Mouse (Mus musculus): ENCODE data around the gene Ppfibp2.

The Ppfibp2 gene

GRCm38 (mm10) chr7:107609622-107610255, 14.7 kb downstream of the Ppfibp2 start:
- DNase-seq (ENCODE audit: extremely low read depth, insufficient read length, low spot score) = no peak

- DNase-seq (ENCODE audit: extremely low read depth, insufficient read length, low spot score) = no peak
Observed at GRCm38 (mm10) chr7:107610880-107611279, 15.9 kb downstream of the Ppfibp2 start.

GRCm38 (mm10) chr7:107618028-107618992, 23.3 kb downstream of the Ppfibp2 start:
- no peak for DNase-seq (ENCODE audit: extremely low read depth, insufficient read length, low spot score)

- no peak for DNase-seq (ENCODE audit: extremely low read depth, insufficient read length, low spot score)
Observed at GRCm38 (mm10) chr7:107619225-107619624, 24.2 kb downstream of the Ppfibp2 start.

GRCm38 (mm10) chr7:107620137-107620536, 25.1 kb downstream of the Ppfibp2 start:
- no peak for DNase-seq (ENCODE audit: extremely low read depth, insufficient read length, low spot score)

- DNase-seq (ENCODE audit: extremely low read depth, insufficient read length, low spot score) = no peak
Observed at GRCm38 (mm10) chr7:107624432-107624831, 29.4 kb downstream of the Ppfibp2 start.

- DNase-seq (ENCODE audit: extremely low read depth, insufficient read length, low spot score) = no peak
Observed at GRCm38 (mm10) chr7:107625061-107625460, 30.1 kb downstream of the Ppfibp2 start, which contains the start of gene 5330417H12Rik. 5330417H12Rik (minus strand) TSS chr7:107625161.

GRCm38 (mm10) chr7:107625781-107626180, 30.8 kb downstream of the Ppfibp2 start:
- DNase-seq (ENCODE audit: extremely low read depth, insufficient read length, low spot score) = no peak

GRCm38 (mm10) chr7:107628383-107628782, 33.4 kb downstream of the Ppfibp2 start:
- DNase-seq (ENCODE audit: extremely low read depth, insufficient read length, low spot score) = no peak

GRCm38 (mm10) chr7:107633201-107633600, 38.2 kb downstream of the Ppfibp2 start:
- no peak for DNase-seq (ENCODE audit: extremely low read depth, insufficient read length, low spot score)

- DNase-seq (ENCODE audit: extremely low read depth, insufficient read length, low spot score) = no peak
Observed at GRCm38 (mm10) chr7:107637398-107637797, 42.4 kb downstream of the Ppfibp2 start.

GRCm38 (mm10) chr7:107638026-107638425, 43.0 kb downstream of the Ppfibp2 start:
- no peak for DNase-seq (ENCODE audit: extremely low read depth, insufficient read length, low spot score)

- no peak for DNase-seq (ENCODE audit: extremely low read depth, insufficient read length, low spot score)
Observed at GRCm38 (mm10) chr7:107642586-107643275, 47.7 kb downstream of the Ppfibp2 start.

- no peak for DNase-seq (ENCODE audit: extremely low read depth, insufficient read length, low spot score)
Observed at GRCm38 (mm10) chr7:107644987-107645386, 50.0 kb downstream of the Ppfibp2 start.

GRCm38 (mm10) chr7:107648937-107649688, 54.1 kb downstream of the Ppfibp2 start:
- DNase-seq (ENCODE audit: extremely low read depth, insufficient read length, low spot score) = no peak

- DNase-seq (ENCODE audit: extremely low read depth, insufficient read length, low spot score) = no peak
Observed at GRCm38 (mm10) chr7:107649990-107650389, 55.0 kb downstream of the Ppfibp2 start.

- DNase-seq (ENCODE audit: extremely low read depth, insufficient read length, low spot score) = no peak
Observed at GRCm38 (mm10) chr7:107651821-107652220, 56.8 kb downstream of the Ppfibp2 start.

- no peak for DNase-seq (ENCODE audit: extremely low read depth, insufficient read length, low spot score)
Observed at GRCm38 (mm10) chr7:107656451-107656850, 61.4 kb downstream of the Ppfibp2 start.

- DNase-seq (ENCODE audit: extremely low read depth, insufficient read length, low spot score) = no peak
Observed at GRCm38 (mm10) chr7:107659186-107659918, 64.3 kb downstream of the Ppfibp2 start.
